Mouse (Mus musculus): ENCODE results near the gene Scn4a. TPM values are rescaled to one million over a fixed set of nuclear protein-coding genes. Genes with fewer than 3 reads are reported as not detected.
A peak's percentile ranks its signal among the peaks of the same experiment; 100 is the strongest.

Gene Scn4a
- polyA plus RNA-seq, 1 experiment from 2014 or later: not detected

DNA sequence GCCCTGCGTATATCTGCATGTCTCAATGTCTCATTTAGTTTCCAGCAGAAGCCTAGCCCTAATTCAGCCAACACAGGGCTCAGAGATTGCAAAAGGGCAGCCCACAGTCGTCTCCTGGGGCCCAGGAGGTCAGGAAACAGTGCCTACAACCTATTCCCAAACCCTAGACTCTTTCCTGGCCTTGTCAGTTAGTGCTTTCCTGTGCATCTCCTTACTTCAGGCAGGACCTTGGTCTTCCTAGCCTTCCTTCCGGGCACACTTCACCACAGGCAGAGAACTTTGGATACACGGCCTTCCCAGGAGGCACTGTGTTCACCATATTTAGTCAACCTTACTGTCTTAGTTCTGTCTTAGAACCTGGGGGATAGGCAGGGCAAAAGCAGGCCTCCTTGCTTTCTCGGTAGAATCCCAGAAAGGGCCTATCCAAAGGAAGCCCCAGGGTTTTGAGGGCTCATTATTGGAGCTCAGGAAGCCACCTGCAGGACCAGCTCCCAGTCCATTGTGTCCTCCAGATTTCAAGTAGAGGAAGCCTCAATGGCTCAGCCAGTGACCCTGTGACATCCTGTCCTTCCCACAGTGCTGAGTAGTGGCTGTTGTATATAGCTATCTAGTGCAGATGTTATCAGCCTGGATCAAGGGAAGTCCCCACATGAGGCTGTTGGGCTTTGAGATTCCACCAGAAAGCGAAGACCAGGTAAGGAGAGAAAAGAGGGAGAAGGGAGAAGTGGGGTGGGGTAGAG lies 30.1 kb upstream of the Scn4a start:
- Histone ChIP-seq H3K27me3 (no peaks in the 10 kb centered on the region), H3K4me2 (no peak overlapping the region), H3K9ac (no peak overlapping the region), H3K4me3 (no peak overlapping the region), H3K36me3 (ENCODE audit: poor library complexity, severe bottlenecking) (no peaks in the 10 kb centered on the region), H3K4me1 (no peaks in the 10 kb centered on the region), H3K27ac (no peak overlapping the region), H3K9me3 (replicated peaks) (no peaks in the 10 kb centered on the region)
- ATAC-seq: no peak
- 80% methylated on average over 6 of the region's 6 CpGs for WGBS

DNA sequence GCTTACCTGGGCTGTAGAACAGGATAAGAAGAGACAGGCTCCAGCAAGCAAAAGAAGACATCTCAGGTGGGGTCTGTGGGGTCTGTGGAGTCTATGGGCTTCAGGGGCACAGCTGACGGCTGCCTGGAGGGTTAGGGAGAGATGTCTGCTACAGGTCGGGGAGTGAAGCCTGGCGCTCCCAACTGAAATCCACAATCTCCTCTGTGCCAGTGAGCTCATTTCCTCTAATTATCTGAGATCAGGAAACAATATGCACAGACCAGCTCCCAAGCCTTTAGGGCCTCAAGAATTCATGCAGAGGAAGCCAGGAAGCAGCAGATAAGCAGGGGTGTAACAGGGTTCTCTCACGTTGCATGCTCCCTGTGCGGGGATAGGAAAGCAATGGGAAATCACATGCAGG lies 29.3 kb upstream of the Scn4a start:
- no peaks in the 10 kb centered on the region for H3K36me3 ChIP-seq (ENCODE audit: poor library complexity, severe bottlenecking)
- no peak overlapping the region for H3K9ac ChIP-seq
- no peak overlapping the region for H3K4me2 ChIP-seq
- no peak for ATAC-seq
- H3K27ac ChIP-seq: no peak overlapping the region
- 75% methylated on average over 5 of the region's 5 CpGs for WGBS
- no peaks in the 10 kb centered on the region for H3K4me1 ChIP-seq
- H3K4me3 ChIP-seq: no peak overlapping the region
- H3K9me3 ChIP-seq (replicated peaks): no peaks in the 10 kb centered on the region
- H3K27me3 ChIP-seq: no peaks in the 10 kb centered on the region

DNA sequence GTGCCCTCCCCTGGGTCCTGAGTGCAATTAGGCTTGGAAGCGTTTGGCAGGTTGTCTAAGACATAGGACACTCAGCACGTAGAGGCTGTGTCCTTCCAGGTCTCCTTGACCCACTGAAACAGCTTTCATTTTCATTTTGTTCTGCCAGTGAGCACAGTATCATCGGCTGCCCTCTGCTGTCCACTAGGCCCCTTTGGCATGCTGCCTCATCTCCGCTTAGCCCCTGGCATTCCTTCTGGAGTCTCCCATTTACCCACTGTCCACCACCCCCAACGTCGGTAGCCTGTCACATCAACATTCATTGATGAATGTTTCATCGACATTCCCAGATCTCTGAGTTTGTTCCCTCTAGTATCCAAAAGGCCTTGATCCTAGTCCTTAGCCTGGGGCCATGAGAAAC lies 28.8 kb upstream of the Scn4a start:
- H3K27me3 ChIP-seq: no peaks in the 10 kb centered on the region
- no peaks in the 10 kb centered on the region for H3K9me3 ChIP-seq (replicated peaks)
- no peak overlapping the region for H3K4me3 ChIP-seq
- no peak for ATAC-seq
- WGBS: 87% methylated on average over 7 of the region's 7 CpGs
- H3K4me1 ChIP-seq: no peaks in the 10 kb centered on the region
- no peak overlapping the region; the same call in 1 of the 2 replicates for H3K27ac ChIP-seq
- H3K4me2 ChIP-seq: no peak overlapping the region
- no peaks in the 10 kb centered on the region for H3K36me3 ChIP-seq (ENCODE audit: poor library complexity, severe bottlenecking)
- H3K9ac ChIP-seq: no peak overlapping the region

DNA sequence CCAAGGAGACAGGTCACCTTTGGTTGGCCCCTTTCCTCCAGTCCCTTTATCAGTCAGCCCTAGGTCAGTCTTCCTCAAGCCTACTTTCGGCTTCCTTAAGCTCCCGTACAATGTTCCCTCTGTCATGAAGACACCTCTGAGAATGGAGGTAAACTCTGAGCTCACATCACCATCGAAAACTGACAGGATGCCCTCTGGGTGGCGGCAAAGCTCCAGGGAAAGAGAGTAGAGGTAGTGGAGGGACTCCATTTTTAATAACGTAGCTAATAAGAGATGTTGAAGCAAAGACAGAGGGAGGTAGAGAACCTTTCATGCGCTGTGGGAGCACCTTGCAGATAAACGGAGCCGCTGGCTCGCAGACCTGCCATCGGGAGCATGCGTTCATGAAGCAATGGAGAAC lies 27.9 kb upstream of the Scn4a start:
- 85% methylated on average over 11 of the region's 11 CpGs for WGBS
- Histone ChIP-seq H3K4me2 (no peak overlapping the region), H3K4me3 (no peak overlapping the region), H3K36me3 (ENCODE audit: poor library complexity, severe bottlenecking) (no peaks in the 10 kb centered on the region), H3K9ac (no peak overlapping the region), H3K27ac (no peak overlapping the region), H3K27me3 (no peaks in the 10 kb centered on the region), H3K4me1 (no peaks in the 10 kb centered on the region), H3K9me3 (replicated peaks) (no peaks in the 10 kb centered on the region)
- ATAC-seq: no peak

DNA sequence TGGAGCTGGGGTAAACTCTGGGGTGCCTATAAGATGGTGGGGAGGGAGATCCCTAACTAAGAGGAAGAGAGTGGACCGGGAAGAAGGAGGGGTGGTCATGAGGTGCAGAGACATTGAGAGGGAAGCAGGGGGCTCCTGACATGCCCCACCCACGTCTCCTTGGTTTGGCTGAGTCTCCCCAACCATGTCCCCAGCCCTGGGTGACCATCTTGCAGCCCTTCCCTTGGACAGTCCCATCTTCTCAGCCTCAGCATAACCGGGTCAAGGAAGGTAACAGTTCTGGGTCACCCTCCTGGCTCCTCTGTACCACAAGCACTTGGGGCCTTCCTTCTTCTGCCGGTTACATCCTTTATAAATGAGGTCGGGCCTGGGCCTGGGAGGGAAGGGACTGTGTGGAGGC lies 21.9 kb upstream of the Scn4a start:
- Histone ChIP-seq H3K9me3 (replicated peaks) (no peaks in the 10 kb centered on the region), H3K4me2 (no peak overlapping the region), H3K27me3 (no peaks in the 10 kb centered on the region), H3K36me3 (ENCODE audit: poor library complexity, severe bottlenecking) (no peaks in the 10 kb centered on the region), H3K27ac (no peak overlapping the region), H3K4me1 (no peaks in the 10 kb centered on the region), H3K4me3 (no peak overlapping the region), H3K9ac (no peak overlapping the region)
- WGBS: 90% methylated on average over 5 of the region's 5 CpGs
- ATAC-seq: no peak

DNA sequence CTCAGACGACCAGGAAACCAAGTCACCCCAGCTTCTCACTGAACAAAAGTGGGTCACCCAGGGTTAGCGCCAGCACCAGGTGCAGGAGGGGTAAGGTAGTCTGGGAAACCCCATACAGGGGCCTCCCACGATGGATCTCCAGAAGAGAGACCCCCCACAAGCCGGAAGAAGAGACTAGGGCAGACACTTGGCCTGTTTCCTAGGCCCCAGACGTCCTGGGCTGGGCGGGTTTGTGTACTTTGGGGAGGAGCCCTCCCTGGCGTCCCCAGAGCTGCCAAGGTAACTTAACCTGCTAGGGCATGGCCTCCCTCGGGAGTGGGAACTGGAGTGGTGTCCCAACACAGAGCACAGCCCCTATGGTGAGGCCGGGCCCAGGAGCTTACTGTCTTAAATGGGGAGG lies 21.5 kb upstream of the Scn4a start:
- Histone ChIP-seq H3K27me3 (no peaks in the 10 kb centered on the region), H3K36me3 (ENCODE audit: poor library complexity, severe bottlenecking) (no peaks in the 10 kb centered on the region), H3K9me3 (replicated peaks) (no peaks in the 10 kb centered on the region), H3K4me1 (no peaks in the 10 kb centered on the region), H3K4me2 (no peak overlapping the region), H3K9ac (no peak overlapping the region), H3K4me3 (no peak overlapping the region), H3K27ac (no peak overlapping the region)
- no peak for ATAC-seq
- 60% methylated on average over 9 of the region's 9 CpGs for WGBS

DNA sequence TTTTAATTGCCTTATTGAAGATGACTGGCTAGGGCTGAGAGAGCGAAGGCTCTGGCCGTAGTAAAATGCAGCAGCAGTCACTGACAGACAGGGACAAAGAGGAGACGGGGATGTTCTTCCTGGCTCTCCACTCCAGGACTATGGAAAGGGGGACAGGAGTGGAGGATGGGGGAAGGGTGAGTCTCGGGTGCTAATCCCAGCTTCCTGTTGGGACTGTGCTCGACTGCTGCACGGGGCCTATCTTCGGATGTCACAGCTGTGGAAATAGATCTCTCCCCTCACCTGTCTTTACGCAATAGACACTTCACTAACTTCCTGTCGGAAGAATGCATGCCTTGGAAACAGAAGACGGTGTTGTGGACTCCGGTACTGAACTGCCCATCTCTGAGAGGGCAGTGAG lies 20.9 kb upstream of the Scn4a start:
- H3K9ac ChIP-seq: no peak overlapping the region; the same call in 1 of the 2 replicates
- no peak overlapping the region for H3K4me2 ChIP-seq
- H3K4me3 ChIP-seq: no peak overlapping the region
- no peaks in the 10 kb centered on the region for H3K27me3 ChIP-seq
- H3K27ac ChIP-seq: no peak overlapping the region
- no peaks in the 10 kb centered on the region for H3K9me3 ChIP-seq (replicated peaks)
- H3K36me3 ChIP-seq (ENCODE audit: poor library complexity, severe bottlenecking): no peaks in the 10 kb centered on the region
- no peaks in the 10 kb centered on the region for H3K4me1 ChIP-seq
- ATAC-seq: no peak
- WGBS: 58% methylated on average over 11 of the region's 11 CpGs

DNA sequence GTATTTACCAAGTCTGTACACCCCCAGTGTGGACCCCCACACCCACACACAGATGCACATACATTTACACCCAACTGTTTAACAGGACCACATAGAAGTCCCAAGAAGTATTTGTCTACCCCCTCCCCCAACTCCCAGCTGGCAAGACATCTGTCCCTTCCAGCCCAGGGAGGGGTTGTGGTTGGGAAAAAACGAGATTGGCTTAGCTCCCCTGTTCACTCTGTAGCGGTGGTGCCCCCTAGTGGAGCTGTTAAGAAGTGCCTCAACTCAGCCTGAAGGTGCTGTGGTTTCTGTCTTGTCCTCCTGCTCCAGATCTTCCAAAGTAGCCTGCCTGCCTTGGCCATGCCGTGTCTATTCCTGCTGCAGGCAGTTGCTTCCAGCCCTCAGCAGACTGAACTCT lies 13.2 kb upstream of the Scn4a start:
- Histone ChIP-seq H3K9me3 (replicated peaks) (no peaks in the 10 kb centered on the region), H3K9ac (no peak overlapping the region), H3K4me1 (peaks cover 10% of the 10 kb centered on the region), H3K27ac (no peak overlapping the region), H3K4me2 (no peak overlapping the region), H3K36me3 (ENCODE audit: poor library complexity, severe bottlenecking) (no peaks in the 10 kb centered on the region), H3K4me3 (no peak overlapping the region), H3K27me3 (no peaks in the 10 kb centered on the region)
- 20% methylated on average over 3 of the region's 3 CpGs for WGBS
- ATAC-seq: peak; percentile 43; the same call in 1 of the 2 replicates

DNA sequence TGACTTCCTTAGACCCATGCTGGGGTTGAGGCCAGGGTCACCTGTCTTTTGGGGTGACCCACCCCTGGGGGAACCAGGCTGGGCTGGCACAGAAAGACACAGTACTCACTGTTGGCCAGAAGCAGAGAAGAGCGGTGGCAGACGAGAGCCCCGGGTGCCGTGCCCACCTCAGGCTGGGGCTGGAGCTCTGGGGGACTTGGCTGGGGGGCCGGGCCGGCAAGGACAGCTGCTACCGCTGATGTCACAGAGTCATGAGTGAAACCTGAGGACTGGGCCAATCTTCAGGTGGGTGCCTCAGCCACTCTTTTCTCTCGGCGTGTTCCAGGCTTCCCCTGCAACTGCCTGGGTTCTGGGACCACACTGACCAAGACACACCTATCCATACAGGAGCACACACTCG lies 12.3 kb upstream of the Scn4a start, which contains the start of gene Prr29:
TSS of gene Prr29 (plus strand) at position 107 of the 400 bp plus-strand sequence.
- ATAC-seq: no peak
- H3K4me1 ChIP-seq: peaks cover 10% of the 10 kb centered on the region
- no peaks in the 10 kb centered on the region for H3K27me3 ChIP-seq
- H3K9me3 ChIP-seq (replicated peaks): no peaks in the 10 kb centered on the region
- H3K27ac ChIP-seq: no peak within 1 kb of the TSS
- H3K36me3 ChIP-seq (ENCODE audit: poor library complexity, severe bottlenecking): no peaks in the 10 kb centered on the region
- 59% methylated on average over 10 of the region's 10 CpGs for WGBS
- H3K4me3 ChIP-seq: no peak within 1 kb of the TSS
- 0 out of 2 replicates have a peak within 1 kb of the TSS, but pooled peaks have one; percentile 26 for H3K9ac ChIP-seq
- peak within 1 kb of the TSS; percentile 20; the same call in 1 of the 2 replicates for H3K4me2 ChIP-seq

DNA sequence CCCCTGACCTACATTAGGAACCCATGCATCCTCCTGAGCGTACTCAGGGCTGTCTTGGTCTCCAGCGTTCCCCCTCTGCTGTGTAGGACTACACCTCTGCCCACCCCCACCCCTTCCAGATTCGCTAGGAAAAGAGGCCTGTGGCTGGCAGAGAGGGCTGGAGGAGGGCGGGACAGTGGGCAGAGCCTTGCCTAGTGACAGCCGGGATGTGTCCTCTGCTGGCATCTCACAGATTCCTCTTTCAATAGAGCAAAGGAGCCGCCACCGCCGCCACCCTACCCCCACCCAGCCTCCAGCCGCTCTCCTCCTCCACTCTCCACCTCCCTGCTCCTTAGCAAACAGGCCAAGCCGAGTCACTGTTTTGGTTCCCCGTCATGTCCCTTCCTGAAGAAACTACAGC lies 11.6 kb upstream of the Scn4a start:
- Histone ChIP-seq H3K9ac (0 out of 2 replicates have a peak overlapping the region, but pooled peaks have one; percentile 26), H3K27ac (no peak overlapping the region), H3K27me3 (no peaks in the 10 kb centered on the region), H3K36me3 (ENCODE audit: poor library complexity, severe bottlenecking) (no peaks in the 10 kb centered on the region), H3K4me3 (no peak overlapping the region), H3K4me1 (peaks cover 10% of the 10 kb centered on the region), H3K9me3 (replicated peaks) (no peaks in the 10 kb centered on the region), H3K4me2 (peak overlapping the region; percentile 20; the same call in 1 of the 2 replicates)
- no peak for ATAC-seq
- WGBS: 4% methylated on average over 11 of the region's 11 CpGs

DNA sequence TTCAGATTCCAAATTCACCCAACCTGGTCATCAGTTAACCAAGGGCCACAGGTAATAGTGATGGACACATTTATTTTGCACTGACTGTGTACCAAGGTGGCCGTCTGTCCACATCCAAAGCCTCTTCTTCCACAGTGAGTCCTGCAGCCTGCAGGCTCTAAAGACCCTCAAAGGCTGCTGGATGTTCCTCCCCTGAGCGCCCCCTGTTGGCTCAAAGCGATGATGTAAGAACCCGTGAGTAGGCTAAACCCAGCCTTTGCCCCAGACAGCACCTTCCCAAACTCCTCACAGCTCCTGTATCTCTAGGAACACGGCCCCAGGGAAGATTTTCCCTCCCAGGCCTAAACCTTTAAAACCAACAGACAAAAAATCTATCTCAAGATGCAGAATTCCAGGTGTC lies 6.3 kb upstream of the Scn4a start:
- no peak overlapping the region for H3K9ac ChIP-seq
- H3K27me3 ChIP-seq: no peaks in the 10 kb centered on the region
- H3K36me3 ChIP-seq (ENCODE audit: poor library complexity, severe bottlenecking): no peaks in the 10 kb centered on the region
- no peak for ATAC-seq
- no peak overlapping the region for H3K4me3 ChIP-seq
- no peaks in the 10 kb centered on the region for H3K9me3 ChIP-seq (replicated peaks)
- no peak overlapping the region for H3K27ac ChIP-seq
- 27% methylated on average over 5 of the region's 5 CpGs for WGBS
- no peak overlapping the region for H3K4me2 ChIP-seq
- no peaks in the 10 kb centered on the region for H3K4me1 ChIP-seq

DNA sequence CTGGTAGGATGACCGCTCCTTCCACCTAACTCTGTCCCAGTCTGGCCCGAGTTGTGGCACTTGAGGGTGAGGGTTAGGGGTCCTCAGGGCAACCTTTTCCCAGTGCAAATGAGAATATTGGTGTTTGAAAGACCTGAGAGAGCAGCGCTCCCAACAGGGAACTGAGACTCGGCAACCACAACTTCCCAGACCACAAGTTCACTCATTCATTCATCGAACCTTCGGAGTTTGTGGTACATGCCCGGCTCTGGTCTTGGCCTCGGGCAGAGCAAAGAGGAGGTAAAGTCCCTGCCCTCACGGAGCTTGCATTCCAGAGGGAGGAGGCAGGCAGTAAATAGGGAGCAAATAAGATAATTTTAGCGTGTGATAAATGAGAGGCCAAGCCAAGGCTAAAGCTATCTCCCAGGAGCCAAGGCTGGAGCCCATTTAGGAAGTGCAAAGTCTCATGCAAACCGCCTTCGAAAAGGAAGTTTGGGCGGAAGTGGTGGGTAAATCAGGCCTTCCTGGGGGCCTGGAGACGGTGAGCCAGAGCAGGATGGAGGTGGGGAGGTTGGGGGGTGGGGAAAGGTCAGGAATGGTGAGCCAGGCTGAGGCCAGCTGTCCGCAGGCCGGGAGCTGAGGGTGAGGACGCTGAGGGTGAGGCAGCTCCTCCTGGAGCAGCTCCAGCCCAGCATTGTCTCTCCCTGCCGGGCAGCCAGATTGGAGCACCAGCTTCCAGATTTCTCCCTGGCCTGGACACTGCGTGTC lies 2.5 kb upstream of the Scn4a start:
- 78% methylated on average over 19 of the region's 19 CpGs for WGBS
- no peak for ATAC-seq

More for the DNA sequence above, 2.5 kb upstream of the Scn4a start:
- no peaks in the 10 kb centered on the region for H3K27me3 ChIP-seq
- H3K4me3 ChIP-seq: no peak overlapping the region
- no peaks in the 10 kb centered on the region for H3K9me3 ChIP-seq (replicated peaks)
- H3K36me3 ChIP-seq (ENCODE audit: poor library complexity, severe bottlenecking): no peaks in the 10 kb centered on the region
- no peak overlapping the region for H3K4me2 ChIP-seq
- no peak overlapping the region for H3K27ac ChIP-seq
- H3K4me1 ChIP-seq: no peaks in the 10 kb centered on the region
- H3K9ac ChIP-seq: no peak overlapping the region

Measured in forebrain, embryonic 13.5 days (tissue).